Mouse (Mus musculus) telencephalon, adult 2 months (tissue): ENCODE measurements around the gene Gm17655.
"Not testable (repeated sequence)": the region's sequence is repeated elsewhere in the genome, so short reads cannot be mapped to it uniquely, and the experiment has no call there.

Experiments
- DNase-seq: peaks from one replicate; pipeline ENCODE4 v3.0.0-alpha.2; 2011; ENCODE audit warnings: low read depth, low spot score

The Gm17655 gene

DNA sequence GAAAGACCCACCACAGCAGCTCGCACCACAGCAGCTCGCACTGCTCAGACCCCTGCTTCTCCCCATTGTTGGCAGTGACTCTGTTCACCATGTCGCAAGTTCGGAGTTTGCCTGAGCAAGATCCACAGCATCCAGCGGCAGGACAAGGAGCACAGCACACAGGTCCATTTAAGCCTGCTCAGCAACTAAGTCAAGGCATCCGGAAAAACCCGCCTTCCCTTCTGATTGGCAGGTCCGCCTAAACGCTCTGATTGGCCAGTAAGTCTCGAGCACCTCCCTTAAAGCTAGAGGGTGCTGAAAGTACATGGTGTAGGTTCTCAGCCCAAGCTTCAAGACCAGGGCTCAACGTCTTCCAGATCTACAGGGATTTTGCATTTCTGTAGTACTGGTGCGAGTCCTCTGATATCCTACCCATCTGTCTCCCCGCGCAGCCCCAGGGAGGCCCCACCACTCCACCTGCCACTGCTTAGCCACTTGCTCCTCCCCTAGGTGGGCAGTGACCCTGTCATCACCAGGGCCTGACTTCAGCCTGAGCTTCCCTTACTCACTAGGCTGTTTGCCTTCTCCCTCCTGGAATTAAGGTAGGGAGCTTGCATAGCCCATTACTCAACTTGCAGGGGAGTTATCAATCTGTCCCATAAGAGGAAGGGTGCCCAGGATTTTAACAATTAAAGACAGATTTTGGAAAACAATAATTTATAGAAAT, 14.0 kb upstream of the Gm17655 start:
- no peak for DNase-seq

DNA sequence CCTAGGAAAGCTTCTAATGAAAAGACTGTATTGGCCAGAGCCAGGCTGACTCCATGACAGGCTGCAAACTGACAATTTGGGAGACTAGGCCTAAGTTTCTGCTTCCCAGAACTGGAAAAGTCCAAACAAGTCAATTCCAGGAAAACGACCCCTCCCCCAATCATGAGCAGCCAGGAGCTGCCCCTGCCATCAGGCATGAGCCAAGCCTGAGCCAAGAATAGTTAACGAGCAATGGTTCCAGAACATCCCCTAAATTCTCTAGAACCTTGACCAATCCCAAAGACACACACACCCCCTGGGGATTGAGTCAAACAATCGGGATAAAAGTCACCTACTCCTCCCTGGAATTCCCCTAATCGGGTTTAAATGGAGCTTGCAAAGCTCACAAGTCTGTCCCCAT, 10.6 kb upstream of the Gm17655 start:
- DNase-seq, result no peak

DNA sequence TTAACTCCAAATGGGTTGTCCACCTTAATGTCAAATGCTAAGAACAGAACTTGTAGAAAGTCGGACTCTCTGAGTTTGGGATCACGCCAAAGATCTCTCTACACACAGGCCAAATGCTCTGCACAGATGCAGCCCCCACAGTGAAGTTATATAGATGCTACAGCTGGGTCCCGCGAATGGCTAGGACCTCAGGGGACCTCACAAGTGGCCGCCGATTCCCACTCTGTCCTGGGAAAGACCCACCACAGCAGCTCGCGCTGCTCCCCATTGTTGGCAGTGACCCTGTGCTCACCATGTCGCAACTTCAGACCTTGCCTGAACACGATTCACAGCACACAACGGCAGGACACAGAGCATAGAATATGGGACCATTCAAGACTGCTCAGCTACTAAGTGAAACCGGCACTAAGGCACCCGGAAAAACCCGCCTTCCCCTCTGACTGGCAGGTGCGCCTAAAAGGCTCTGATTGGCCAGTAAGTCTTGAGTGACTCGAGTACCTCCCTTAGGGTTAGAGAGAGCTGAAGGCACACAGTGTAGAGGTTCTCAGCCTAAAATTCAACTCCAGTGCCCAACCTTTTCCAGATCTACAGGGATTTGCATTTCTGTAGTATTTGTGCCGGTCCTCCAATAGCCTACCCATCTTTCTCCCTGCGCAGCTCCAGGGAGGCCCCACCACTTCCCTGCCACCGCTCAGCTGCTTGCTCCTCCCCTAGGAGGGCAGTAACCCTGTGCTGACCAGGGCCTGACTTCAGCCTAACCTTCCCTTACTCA, 14.5 kb downstream of the Gm17655 start:
- DNase-seq, result peak; percentile 77

DNA sequence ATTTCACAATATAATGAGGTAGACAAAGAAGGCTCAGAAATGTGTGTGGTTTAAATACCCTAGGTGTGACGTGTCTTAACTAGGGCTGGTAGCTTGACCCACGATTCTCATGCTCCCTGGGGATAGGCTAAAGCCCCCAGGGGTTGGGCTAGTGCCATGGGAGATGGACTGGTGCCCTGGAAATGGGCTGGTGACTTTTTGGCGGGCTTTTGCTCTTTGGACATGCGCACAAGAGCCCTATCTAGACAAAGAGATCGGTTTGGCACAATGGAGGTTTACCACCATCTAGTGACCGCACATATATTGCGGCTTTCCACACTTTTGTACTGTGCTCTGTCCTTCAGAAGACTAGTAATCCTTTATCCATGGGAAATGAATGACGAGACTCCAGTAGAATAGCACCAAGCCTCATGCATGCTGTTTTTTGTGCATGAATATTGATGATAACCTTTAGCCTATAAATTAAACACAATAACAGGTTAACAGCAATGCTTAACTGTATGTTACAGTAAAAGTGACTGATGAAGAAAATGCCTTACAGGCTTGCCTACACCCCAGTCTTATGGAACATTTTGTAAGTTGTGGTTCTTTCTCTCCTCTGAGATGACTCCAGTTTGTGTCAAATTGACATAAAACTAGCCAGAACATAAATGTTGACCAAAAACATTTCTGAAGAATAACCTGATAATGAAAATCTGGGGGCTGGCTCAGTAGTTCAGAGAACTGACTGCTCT, 48.5 kb downstream of the Gm17655 start:
- not testable (repeated sequence) for DNase-seq

DNA sequence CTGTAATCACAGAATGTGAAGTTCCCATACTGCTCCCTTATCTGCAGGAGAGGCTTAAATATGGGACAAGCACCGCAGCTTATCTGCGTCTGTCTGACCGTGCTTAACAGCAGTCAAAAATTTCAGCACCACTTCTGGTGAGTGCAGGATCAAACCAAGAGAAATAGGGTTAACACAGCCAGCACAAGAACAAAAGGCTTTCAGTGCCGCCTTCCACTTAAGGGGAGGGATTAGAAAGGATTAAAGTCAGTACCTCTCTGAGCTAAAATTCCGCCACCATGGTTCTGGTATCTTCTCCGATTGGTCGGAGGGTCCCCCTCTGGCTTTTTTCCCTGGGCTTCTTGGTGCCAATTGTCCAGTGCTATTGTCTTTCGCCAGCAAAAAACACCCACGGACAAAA, 49.0 kb downstream of the Gm17655 start:
- no peak for DNase-seq

DNA sequence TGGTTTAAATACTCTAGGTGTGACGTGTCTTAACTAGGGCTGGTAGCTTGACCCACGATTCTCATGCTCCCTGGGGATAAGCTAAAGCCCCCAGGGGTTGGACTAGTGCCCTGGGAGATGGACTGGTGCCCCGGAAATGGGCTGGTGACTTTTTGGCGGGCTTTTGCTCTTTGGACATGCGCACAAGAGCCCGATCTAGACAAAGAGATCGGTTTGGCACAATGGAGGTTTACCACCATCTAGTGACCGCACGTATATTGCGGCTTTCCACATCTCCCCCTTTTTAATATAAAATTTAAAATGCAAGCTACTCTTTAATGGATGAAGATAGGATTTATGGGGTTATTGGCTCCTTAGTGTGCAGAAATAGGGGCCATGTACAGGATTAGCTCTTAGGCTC, 56.5 kb downstream of the Gm17655 start:
- DNase-seq, result not testable (repeated sequence)
